In genomic region chr7:67549073-67549561, GRCm38 (mm10) we compare ENCODE assay signal across 8 mouse cellular contexts.
A peak's percentile ranks its signal among the peaks of the same experiment; 100 is the strongest.
DNase-seq lines count a peak whose midpoint lies in the region; ATAC-seq and TF ChIP-seq lines count a peak whose summit lies in the region.

No protein-coding gene starts in this region.

- no peak for TF ChIP-seq POLR2A in small intestine, adult 2 months (IDR thresholded peaks at IDR 0.05; ENCODE audit: low read depth, low read length)

- no peaks in the 10 kb centered on the region for H3K36me3 ChIP-seq in intestine, embryonic 16.5 days (ENCODE audit: control insufficient read depth, insufficient read depth, low read length)
- H3K36me3 ChIP-seq in midbrain, embryonic 14.5 days (ENCODE audit: control insufficient read depth, insufficient read depth, low read length): no peaks in the 10 kb centered on the region
- no peaks in the 10 kb centered on the region for H3K36me3 ChIP-seq in small intestine, adult 2 months (ENCODE audit: control insufficient read depth, insufficient read depth, low read length)

- H3K27ac ChIP-seq in intestine, embryonic 16.5 days (ENCODE audit: low read length): no peak overlapping the region
- H3K27ac ChIP-seq in midbrain, embryonic 14.5 days (replicated peaks; ENCODE audit: low read depth, low read length): no peak overlapping the region; the same call in 1 of the 2 replicates
- H3K27ac ChIP-seq in small intestine, adult 2 months (ENCODE audit: insufficient read depth, low read depth, low read length): no peak overlapping the region

- H3K27me3 ChIP-seq in intestine, embryonic 16.5 days (replicated peaks; ENCODE audit: control insufficient read depth, insufficient read depth, low read length): no peaks in the 10 kb centered on the region
- H3K27me3 ChIP-seq in midbrain, embryonic 14.5 days (ENCODE audit: control insufficient read depth, insufficient read depth, low read length): no peaks in the 10 kb centered on the region
- no peaks in the 10 kb centered on the region for H3K27me3 ChIP-seq in small intestine, adult 2 months (ENCODE audit: control insufficient read depth, insufficient read depth, low read length)

- peak; percentile 89 for DNase-seq in adrenal gland, postnatal 10 days
- peak; percentile 43 for DNase-seq in embryo, embryonic 11.5 days (ENCODE audit: low read depth, low spot score)
- peak; percentile 72 to 86 for DNase-seq in gastrocnemius, postnatal 4 days (ENCODE audit: low spot score in 2 of 2)
- DNase-seq in left cerebral cortex, postnatal 10 days (ENCODE audit: extremely low spot score in 1 of 2, low spot score in 2 of 2): peak; percentile 89 to 90
- DNase-seq in midbrain, embryonic 14.5 days: peak; percentile 87

- peak; percentile 71 for ATAC-seq in intestine, embryonic 16.5 days
- peak; percentile 71 for ATAC-seq in midbrain, embryonic 14.5 days (ENCODE audit: low FRiP score, low TSS enrichment)
- ATAC-seq in activated CD4-positive, CD25-positive, alpha-beta regulatory T cell, adult 4 months: no peak

- no peak overlapping the region for H3K4me2 ChIP-seq in intestine, embryonic 16.5 days (ENCODE audit: low read depth, low read length)
- no peak overlapping the region for H3K4me2 ChIP-seq in midbrain, embryonic 14.5 days (ENCODE audit: low read length)

- WGBS in intestine, embryonic 16.5 days: 24% methylated on average over 6 of the region's 6 CpGs
- WGBS in midbrain, embryonic 14.5 days: 28% methylated on average over 6 of the region's 6 CpGs
- 16% methylated on average over 6 of the region's 6 CpGs for WGBS in small intestine, adult 2 months

- no peaks in the 10 kb centered on the region for H3K9me3 ChIP-seq in intestine, embryonic 16.5 days (ENCODE audit: control insufficient read depth, low read length)
- H3K9me3 ChIP-seq in midbrain, embryonic 14.5 days (ENCODE audit: control insufficient read depth, low read length): no peaks in the 10 kb centered on the region

- H3K9ac ChIP-seq in intestine, embryonic 16.5 days (ENCODE audit: low read depth, low read length): no peak overlapping the region
- H3K9ac ChIP-seq in midbrain, embryonic 14.5 days (replicated peaks; ENCODE audit: low read length): no peak overlapping the region

- H3K4me3 ChIP-seq in intestine, embryonic 16.5 days (ENCODE audit: low read length): no peak overlapping the region
- no peak overlapping the region for H3K4me3 ChIP-seq in midbrain, embryonic 14.5 days (replicated peaks; ENCODE audit: low read depth, low read length)
- no peak overlapping the region for H3K4me3 ChIP-seq in small intestine, adult 2 months (ENCODE audit: low read depth, low read length)

- no peaks in the 10 kb centered on the region for H3K4me1 ChIP-seq in intestine, embryonic 16.5 days (ENCODE audit: control insufficient read depth, insufficient read depth, low read length)
- no peaks in the 10 kb centered on the region for H3K4me1 ChIP-seq in midbrain, embryonic 14.5 days (ENCODE audit: control insufficient read depth, insufficient read depth, low read length)
- H3K4me1 ChIP-seq in small intestine, adult 2 months (ENCODE audit: control insufficient read depth, insufficient read depth, insufficient read length, low read length): peaks cover 2% of the 10 kb centered on the region; the same call in 1 of the 2 replicates

- TF ChIP-seq CTCF in small intestine, adult 2 months (IDR thresholded peaks at IDR 0.05; ENCODE audit: extremely low read depth, insufficient read length, insufficient replicate concordance, low read depth, low read length): peak; percentile 68; the same call in 1 of the 2 replicates

- intact Hi-C loops in left cerebral cortex, postnatal 10 days (cut with DNase I): loop anchor here (10.0 kb wide), 1 partner anchor 304 kb away; no protein-coding TSS in a partner anchor
